Mouse (Mus musculus) MEL (cell line): Measurements from ENCODE around the gene RPS10-NUDT3. TPM values are rescaled to one million over a fixed set of nuclear protein-coding genes. Genes with fewer than 3 reads are reported as not detected.

Experiments
- DNase-seq: peaks from one replicate; pipeline ENCODE4 v3.0.0; 2011; ENCODE audit warnings: low read depth, low spot score
- H3K27ac ChIP-seq: 2 replicates; pipeline ENCODE4 v1.5.1; 2012; ENCODE audit warnings: low read depth, mild to moderate bottlenecking, control low read depth, low read length, moderate library complexity; ENCODE audit not compliant: control insufficient read depth
- H3K27me3 ChIP-seq, 2 experiments: fragments of 150-350 bp in 1 of 2; sonication (generic) in 1 of 2; 2 replicates each; pipeline ENCODE4 v1.6.1; 2012; ENCODE audit warnings: low read length in 2 of 2, mild to moderate bottlenecking in 2 of 2, improper control_type of control experiment in 1 of 2, moderate library complexity in 1 of 2; ENCODE audit not compliant: insufficient read depth in 2 of 2, control insufficient read depth in 1 of 2
- H3K36me3 ChIP-seq, 2 experiments: 2 replicates each; pipeline ENCODE4 v1.6.1; 2012 to 2014; ENCODE audit warnings: low read length in 2 of 2, improper control_type of control experiment in 1 of 2, inconsistent platforms in 1 of 2, mild to moderate bottlenecking in 1 of 2; ENCODE audit not compliant: insufficient read depth in 2 of 2, control insufficient read depth in 1 of 2
- H3K4me1 ChIP-seq, 2 experiments: fragments of 150-350 bp in 1 of 2; sonication (generic) in 1 of 2; 2 replicates each; pipeline ENCODE4 v1.6.1; 2012; ENCODE audit warnings: low read length in 2 of 2, improper control_type of control experiment in 1 of 2, mild to moderate bottlenecking in 1 of 2; ENCODE audit not compliant: insufficient read depth in 2 of 2, control insufficient read depth in 1 of 2
- H3K4me3 ChIP-seq, 2 experiments: fragments of 150-350 bp in 1 of 2; sonication (generic) in 1 of 2; 2 replicates each; pipeline ENCODE4 v1.5.1; 2012; ENCODE audit warnings: low read depth in 2 of 2, low read length in 2 of 2, mild to moderate bottlenecking in 2 of 2, moderate library complexity in 2 of 2, control low read depth in 1 of 2, improper control_type of control experiment in 1 of 2; ENCODE audit not compliant: control insufficient read depth in 1 of 2, insufficient read depth in 1 of 2
- H3K79me2 ChIP-seq: 2 replicates; pipeline ENCODE4 v1.6.1; 2012; ENCODE audit warnings: mild to moderate bottlenecking, low read length, moderate library complexity; ENCODE audit not compliant: control insufficient read depth, poor library complexity, insufficient read depth
- H3K9ac ChIP-seq: 2 replicates; pipeline ENCODE4 v1.6.1; 2012; ENCODE audit warnings: low read depth, mild to moderate bottlenecking, control low read depth, low read length, moderate library complexity; ENCODE audit not compliant: control insufficient read depth, poor library complexity, severe bottlenecking
- H3K9me3 ChIP-seq: fragments of 150-350 bp; sonication (generic); replicated peaks from 2 replicates; pipeline ENCODE4 v1.6.1; 2012; ENCODE audit warnings: mild to moderate bottlenecking, low read length, improper control_type of control experiment, moderate library complexity; ENCODE audit not compliant: insufficient read depth
- CHD1 ChIP-seq: IDR thresholded peaks from 2 replicates; pipeline ENCODE4 v1.6.1; 2012; ENCODE audit warnings: low read depth, mild to moderate bottlenecking, inconsistent platforms, low read length, improper control_type of control experiment
- CHD2 ChIP-seq: IDR thresholded peaks from 2 replicates; pipeline ENCODE4 v1.6.1; 2011; ENCODE audit warnings: low read length, improper control_type of control experiment
- CTCF ChIP-seq, 3 experiments: IDR thresholded peaks in 2 of 3; conservative IDR thresholded peaks in 1 of 3; 2 replicates each; pipeline ENCODE4 v1.5.1; 2011 to 2012; ENCODE audit warnings: low read length in 3 of 3, low read depth in 2 of 3, mild to moderate bottlenecking in 2 of 3, improper control_type of control experiment in 1 of 3, inconsistent platforms in 1 of 3, mixed read lengths in 1 of 3, moderate library complexity in 1 of 3; ENCODE audit not compliant: control insufficient read depth in 1 of 3, insufficient read depth in 1 of 3, poor library complexity in 1 of 3, severe bottlenecking in 1 of 3
- E2F4 ChIP-seq: IDR thresholded peaks from 2 replicates; pipeline ENCODE4 v1.6.1; 2011; ENCODE audit warnings: low read depth, low read length, improper control_type of control experiment, borderline replicate concordance
- EP300 ChIP-seq, 2 experiments: IDR thresholded peaks; 2 replicates each; pipeline ENCODE4 v1.6.1; 2011; ENCODE audit warnings: improper control_type of control experiment in 2 of 2, low read length in 2 of 2, low read depth in 1 of 2, mild to moderate bottlenecking in 1 of 2
- GATA1 ChIP-seq: IDR thresholded peaks from 2 replicates; pipeline ENCODE4 v1.6.1; 2011; ENCODE audit warnings: low read depth, low read length, improper control_type of control experiment
- HCFC1 ChIP-seq: IDR thresholded peaks from 2 replicates; pipeline ENCODE4 v1.6.1; 2012; ENCODE audit warnings: low read depth, mild to moderate bottlenecking, inconsistent platforms, low read length, improper control_type of control experiment, moderate library complexity
- JUND ChIP-seq: IDR thresholded peaks from 2 replicates; pipeline ENCODE4 v1.6.1; 2011; ENCODE audit warnings: low read depth, mild to moderate bottlenecking, improper control_type of control experiment, low read length
- MAFK ChIP-seq: IDR thresholded peaks from 2 replicates; pipeline ENCODE4 v1.6.1; 2011; ENCODE audit warnings: low read depth, mild to moderate bottlenecking, low read length, improper control_type of control experiment, borderline replicate concordance
- MAZ ChIP-seq: IDR thresholded peaks from 2 replicates; pipeline ENCODE4 v1.6.1; 2012; ENCODE audit warnings: low read depth, mild to moderate bottlenecking, inconsistent platforms, low read length, improper control_type of control experiment
- MEF2A ChIP-seq: IDR thresholded peaks from 2 replicates; pipeline ENCODE4 v1.6.1; 2014; ENCODE audit warnings: low read depth, mild to moderate bottlenecking, inconsistent platforms, low read length, improper control_type of control experiment; ENCODE audit not compliant: poor library complexity, insufficient replicate concordance, severe bottlenecking; ENCODE audit errors: extremely low read depth
- MYB ChIP-seq: IDR thresholded peaks from 2 replicates; pipeline ENCODE4 v1.6.1; 2011; ENCODE audit warnings: mild to moderate bottlenecking, low read depth, low read length, improper control_type of control experiment
- NELFE ChIP-seq: IDR thresholded peaks from 2 replicates; pipeline ENCODE4 v1.6.1; 2011; ENCODE audit warnings: low read depth, low read length, improper control_type of control experiment
- POLR2A ChIP-seq, 2 experiments: IDR thresholded peaks; 2 replicates each; pipeline ENCODE4 v1.6.1; 2011 to 2012; ENCODE audit warnings: low read length in 2 of 2, mild to moderate bottlenecking in 2 of 2, control low read depth in 1 of 2, improper control_type of control experiment in 1 of 2, low read depth in 1 of 2, moderate library complexity in 1 of 2; ENCODE audit not compliant: control insufficient read depth in 1 of 2, insufficient read depth in 1 of 2, poor library complexity in 1 of 2
- RAD21 ChIP-seq: IDR thresholded peaks from 2 replicates; pipeline ENCODE4 v1.6.1; 2011; ENCODE audit warnings: mild to moderate bottlenecking, low read depth, low read length, improper control_type of control experiment
- SIN3A ChIP-seq: IDR thresholded peaks from 2 replicates; pipeline ENCODE4 v1.6.1; 2012; ENCODE audit warnings: low read length, improper control_type of control experiment, inconsistent platforms
- SMC3 ChIP-seq: IDR thresholded peaks from 2 replicates; pipeline ENCODE4 v1.6.1; 2011; ENCODE audit warnings: low read depth, low read length, improper control_type of control experiment
- TAL1 ChIP-seq: IDR thresholded peaks from 2 replicates; pipeline ENCODE4 v1.6.1; 2012; ENCODE audit warnings: mild to moderate bottlenecking, inconsistent platforms, low read length, moderate library complexity, mixed read lengths
- TBP ChIP-seq: IDR thresholded peaks from 2 replicates; pipeline ENCODE4 v1.8.0; 2011; ENCODE audit warnings: low read depth, low read length, improper control_type of control experiment
- UBTF ChIP-seq: IDR thresholded peaks from 2 replicates; pipeline ENCODE4 v1.6.1; 2012; ENCODE audit warnings: low read depth, mild to moderate bottlenecking, inconsistent platforms, low read length, improper control_type of control experiment, moderate library complexity, borderline replicate concordance; ENCODE audit not compliant: insufficient read depth
- USF1 ChIP-seq: IDR thresholded peaks from 2 replicates; pipeline ENCODE4 v1.6.1; 2014; ENCODE audit warnings: low read depth, mild to moderate bottlenecking, inconsistent platforms, low read length, improper control_type of control experiment, moderate library complexity
- USF2 ChIP-seq, 2 experiments: IDR thresholded peaks; 2 replicates each; pipeline ENCODE4 v1.6.1; 2011 to 2012; ENCODE audit warnings: improper control_type of control experiment in 2 of 2, low read length in 2 of 2, borderline replicate concordance in 1 of 2, inconsistent platforms in 1 of 2, low read depth in 1 of 2, mild to moderate bottlenecking in 1 of 2; ENCODE audit not compliant: insufficient read depth in 1 of 2
- polyA plus RNA-seq, 2 experiments: library from polyadenylated mRNA; stranded (reverse) in 1 of 2; unstranded in 1 of 2; fragments of >175 nt in 1 of 2; fragments of >200 nt in 1 of 2; gene quantifications; 2 replicates each; pipeline versions ENCODE4 v1.2.1 to v1.2.4; 2012; ENCODE audit warnings: low replicate concordance in 2 of 2, low read depth in 1 of 2; ENCODE audit not compliant: insufficient read length in 2 of 2, insufficient read depth in 1 of 2, missing spikeins in 1 of 2
- total RNA-seq: library from RNA; depleted of rRNA; stranded (reverse); fragments of 300-350 nt; gene quantifications from 2 replicates; pipeline ENCODE4 v1.2.3, GENCODE M21; 2012

RPS10-NUDT3 gene
- total and polyA plus RNA-seq, 3 experiments: 37.3 TPM; not detected in 2

DNA sequence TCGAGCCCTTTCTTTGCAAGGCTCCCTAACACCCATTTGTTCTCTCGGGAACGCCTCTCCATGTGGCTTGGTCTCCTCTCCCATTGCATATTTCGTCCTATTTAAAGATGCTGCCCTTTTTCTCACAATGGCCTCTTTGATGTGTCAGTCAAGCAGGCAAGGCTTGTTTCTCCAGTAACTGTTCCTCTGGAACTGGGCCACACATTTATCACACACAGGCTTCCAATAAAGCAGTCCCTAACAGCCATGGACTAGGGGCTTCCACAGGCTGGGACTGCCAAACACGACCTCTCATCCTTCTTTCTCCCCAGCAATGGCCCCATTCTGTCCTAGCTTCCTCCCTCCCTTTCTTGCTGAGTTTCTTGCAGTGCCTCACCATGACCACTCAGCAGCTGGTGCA is 8.3 kb downstream of the RPS10-NUDT3 start:
- DNase-seq: no peak
- H3K27ac ChIP-seq: no peak overlapping the region
- H3K4me3 ChIP-seq: no peak overlapping the region
- H3K36me3 ChIP-seq: peaks cover 5 to 6% of the 10 kb centered on the region in 2 experiments
- H3K4me1 ChIP-seq: peaks cover 0 to 4% of the 10 kb centered on the region in 2 experiments; a peak in 3 of 4 replicates
- no peak overlapping the region for H3K9ac ChIP-seq
- no peaks in the 10 kb centered on the region for H3K9me3 ChIP-seq
- H3K79me2 ChIP-seq: peaks cover 24% of the 10 kb centered on the region
- TF ChIP-seq SMC3: no peak
- no peak for TF ChIP-seq MAFK
- TF ChIP-seq EP300 (IDR thresholded peaks at IDR 0.05; ENCODE audit: low read depth in 1 of 2, low read length in 2 of 2): no peak
- no peak for TF ChIP-seq POLR2A (IDR thresholded peaks at IDR 0.05; ENCODE audit: control insufficient read depth in 1 of 2, insufficient read depth in 1 of 2, low read depth in 1 of 2, low read length in 2 of 2, poor library complexity in 1 of 2)
- no peak for TF ChIP-seq JUND
- no peak for TF ChIP-seq MEF2A
- TF ChIP-seq, all 39 proteins: peak for 0
- no peaks in the 10 kb centered on the region for H3K27me3 ChIP-seq

DNA sequence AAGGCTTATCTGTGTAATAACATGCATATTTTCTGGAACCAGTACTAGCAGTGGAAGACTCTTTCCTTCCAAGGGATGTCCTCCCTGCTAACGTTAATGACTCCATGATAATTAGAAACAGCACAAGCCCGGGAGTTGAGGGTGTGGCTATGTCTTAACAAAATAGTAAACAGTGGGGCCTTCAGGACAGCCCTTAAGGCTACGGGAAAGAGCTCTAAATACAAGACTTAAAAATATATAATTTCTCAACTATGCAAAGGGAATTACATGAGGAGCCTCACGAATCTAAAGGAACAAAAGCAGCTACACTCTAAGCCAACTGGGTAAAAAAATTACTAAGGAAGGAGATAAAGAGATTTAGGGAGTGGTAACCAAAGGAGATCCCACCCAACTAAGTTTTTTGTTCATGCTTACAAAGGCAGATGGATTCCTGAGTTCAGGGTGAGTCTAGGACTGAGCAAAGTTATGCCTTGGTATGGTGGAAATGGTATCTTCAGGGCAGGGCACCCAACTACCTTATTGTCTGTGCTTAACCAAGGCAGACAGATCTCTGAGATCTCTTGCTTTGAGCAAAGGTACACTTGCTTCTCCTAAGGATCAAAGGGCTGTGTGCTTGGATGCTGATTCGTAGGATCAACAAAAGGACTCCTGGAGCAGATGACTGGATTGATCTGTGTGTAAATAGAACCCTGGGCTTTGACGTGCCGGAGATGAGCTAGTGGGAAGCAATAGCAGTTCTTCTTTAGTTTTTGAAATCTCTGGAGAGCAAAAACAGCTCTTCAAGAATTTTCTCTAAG is 9.4 kb downstream of the RPS10-NUDT3 start:
- Histone ChIP-seq H3K4me1 (peaks cover 0 to 8% of the 10 kb centered on the region in 2 experiments), H3K9ac (no peak overlapping the region), H3K36me3 (peaks cover under 1 to 16% of the 10 kb centered on the region in 2 experiments; a peak in 3 of 4 replicates), H3K9me3 (no peaks in the 10 kb centered on the region), H3K4me3 (no peak overlapping the region), H3K79me2 (peaks cover 28% of the 10 kb centered on the region), H3K27me3 (no peaks in the 10 kb centered on the region), H3K27ac (no peak overlapping the region)
- peak; percentile 41 for DNase-seq
- peak; percentile 94 for TF ChIP-seq TBP
- no peak for TF ChIP-seq GATA1

DNA sequence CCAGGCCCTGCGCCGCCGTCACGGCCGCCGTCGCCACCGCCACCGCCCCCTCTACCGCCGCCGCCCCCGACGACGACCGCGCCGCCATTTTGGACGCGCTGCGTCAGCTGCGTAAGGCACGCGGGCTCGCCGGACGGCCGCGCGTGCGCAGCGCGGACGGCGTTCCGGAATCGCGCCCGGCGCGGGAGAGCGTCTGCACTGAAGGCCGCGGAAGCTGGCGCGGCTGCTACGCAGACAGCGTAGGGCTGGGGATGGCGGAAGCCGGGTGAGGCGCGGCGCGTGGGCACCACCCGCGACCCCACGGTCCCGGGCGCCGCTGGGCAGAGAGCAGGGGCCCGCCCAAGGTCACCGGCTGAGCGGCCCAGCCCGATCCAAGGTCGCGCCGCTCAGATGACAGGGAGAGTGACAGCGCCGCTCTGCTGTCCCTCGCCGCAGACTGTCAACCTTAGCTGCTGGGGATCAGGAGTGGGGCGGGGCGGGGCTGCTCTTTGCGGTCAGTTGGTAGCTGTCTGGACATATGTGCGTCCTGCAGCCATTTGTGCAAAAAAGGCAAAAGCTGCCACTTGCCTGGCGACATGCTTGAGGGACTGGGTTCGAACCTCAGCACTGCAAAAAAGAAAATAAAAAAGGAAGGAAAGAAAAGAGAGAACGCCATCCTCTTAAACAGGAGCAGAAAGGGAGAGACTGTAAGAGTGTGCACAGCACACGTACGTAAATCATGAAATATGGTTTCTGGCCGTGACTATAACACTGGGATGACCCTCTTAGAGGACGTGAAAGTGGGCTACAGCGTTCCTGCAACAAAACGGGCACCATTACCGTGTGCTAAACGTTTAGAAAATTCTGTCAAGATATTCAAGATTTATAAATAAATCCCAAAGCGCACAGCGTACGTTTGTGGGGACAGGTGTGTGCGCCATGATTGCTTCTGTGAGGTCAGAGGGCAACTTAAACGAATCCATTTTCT is 11.4 kb downstream of the RPS10-NUDT3 start, which contains the start of gene Nudt3:
Gene Nudt3, minus strand, starts transcription at position 136 of the 967 bp plus-strand sequence.
- peak; percentile 92 for DNase-seq
- Histone ChIP-seq H3K27me3 (no peaks in the 10 kb centered on the region), H3K36me3 (peaks cover 0 to 18% of the 10 kb centered on the region in 2 experiments; a peak in 2 of 4 replicates), H3K9ac (peak within 1 kb of the TSS; percentile 99), H3K4me3 (peak within 1 kb of the TSS; percentile 82 to 86), H3K79me2 (peaks cover 47% of the 10 kb centered on the region), H3K9me3 (no peaks in the 10 kb centered on the region), H3K27ac (peak within 1 kb of the TSS; percentile 58), H3K4me1 (peaks cover 0 to 11% of the 10 kb centered on the region in 2 experiments)
- no peak for TF ChIP-seq MAZ
- no peak for TF ChIP-seq USF2 (IDR thresholded peaks at IDR 0.05; ENCODE audit: borderline replicate concordance in 1 of 2, insufficient read depth in 1 of 2, low read depth in 1 of 2, low read length in 2 of 2)
- TF ChIP-seq RAD21: no peak
- TF ChIP-seq SIN3A: peak; percentile 87
- no peak for TF ChIP-seq E2F4
- no peak for TF ChIP-seq CHD1
- no peak for TF ChIP-seq TAL1
- 0 out of 6 replicates have a peak, but pooled peaks of 1 of the 3 experiments have one; percentile 11 for TF ChIP-seq CTCF (IDR thresholded peaks at IDR 0.05 in 2 of 3, conservative IDR thresholded peaks at IDR 0.05 in 1 of 3; ENCODE audit: control insufficient read depth in 1 of 3, insufficient read depth in 1 of 3, low read depth in 2 of 3, low read length in 3 of 3, poor library complexity in 1 of 3, severe bottlenecking in 1 of 3)
- no peak for TF ChIP-seq MEF2A
- TF ChIP-seq USF1: no peak; the same call in 1 of the 2 replicates
- no peak for TF ChIP-seq CHD2
- peak; percentile 59 for TF ChIP-seq NELFE
- TF ChIP-seq GATA1: no peak
- TF ChIP-seq UBTF: peak; percentile 63; the same call in 1 of the 2 replicates
- no peak; the same call in 1 of the 2 replicates for TF ChIP-seq HCFC1
- TF ChIP-seq MYB: no peak
